Mouse (Mus musculus) stomach, postnatal 0 days (tissue): ENCODE measurements around the gene Rab12. TPM values are rescaled to one million over a fixed set of nuclear protein-coding genes. Genes with fewer than 3 reads are reported as not detected.
A peak's percentile ranks its signal among the peaks of the same experiment; 100 is the strongest.

Experiments
- ATAC-seq: fragments of 200-750 bp; cut with Nextera tagmentation; 2 replicates; pipeline ENCODE4 v1.8.0; 2017; ENCODE audit not compliant: low FRiP score, low TSS enrichment
- DNase-seq: peaks from one replicate; pipeline ENCODE4 v3.0.0-alpha.2; 2016; ENCODE audit warnings: low spot score
- H3K27ac ChIP-seq: fragments of 300-500 bp; sonication (generic); replicated peaks from 2 replicates; pipeline ENCODE4 v1.5.1; 2014; ENCODE audit warnings: mild to moderate bottlenecking, control low read depth
- H3K27me3 ChIP-seq: fragments of 300-500 bp; sonication (generic); 2 replicates; pipeline ENCODE4 v1.6.1; 2014; ENCODE audit warnings: low read length; ENCODE audit not compliant: control insufficient read depth, insufficient read depth
- H3K36me3 ChIP-seq: fragments of 300-500 bp; sonication (generic); 2 replicates; pipeline ENCODE4 v1.6.1; 2014; ENCODE audit warnings: low read length, mixed read lengths; ENCODE audit not compliant: control insufficient read depth, insufficient read depth
- H3K4me1 ChIP-seq: fragments of 300-500 bp; sonication (generic); replicated peaks from 2 replicates; pipeline ENCODE4 v1.6.1; 2014; ENCODE audit warnings: antibody characterized with exemption; ENCODE audit not compliant: control insufficient read depth, insufficient read depth
- H3K4me2 ChIP-seq: fragments of 300-500 bp; sonication (generic); replicated peaks from 2 replicates; pipeline ENCODE4 v1.6.1; 2014; ENCODE audit warnings: low read depth, mild to moderate bottlenecking, control low read depth, moderate library complexity
- H3K4me3 ChIP-seq: fragments of 300-500 bp; sonication (generic); 2 replicates; pipeline ENCODE4 v1.5.1; 2014; ENCODE audit warnings: low read depth, low read length, control low read depth
- H3K9ac ChIP-seq: fragments of 300-500 bp; sonication (generic); 2 replicates; pipeline ENCODE4 v1.6.1; 2014; ENCODE audit warnings: mild to moderate bottlenecking, low read length, control low read depth, mixed read lengths
- H3K9me3 ChIP-seq: fragments of 300-500 bp; sonication (generic); 2 replicates; pipeline ENCODE4 v1.6.1; 2016; ENCODE audit warnings: low read length; ENCODE audit not compliant: control insufficient read depth
- CTCF ChIP-seq: IDR thresholded peaks from 2 replicates; pipeline ENCODE4 v1.5.1; 2016; ENCODE audit warnings: antibody characterized with exemption, low read depth, mild to moderate bottlenecking, moderate library complexity
- EP300 ChIP-seq: optimal IDR thresholded peaks from 2 replicates; pipeline ENCODE3; 2016; ENCODE audit warnings: antibody characterized with exemption
- WGBS: fragments of 180-500 bp; shearing (Covaris S2); extraction: QIAGEN DNeasy Blood & Tissue Kit; methylation state at CpG from one replicate; pipeline ENCODE4 v1.1.7; 2014; 5-methylcytosine and 5-hydroxymethylcytosine counted together
- polyA plus RNA-seq: library from polyadenylated mRNA; unstranded; fragments of >200 nt; fragmentation: Nextera tagmentation; extraction: Ambion mirVana; gene quantifications from 2 replicates; pipeline ENCODE4 v1.2.1, GENCODE M21; 2015

The Rab12 gene
- polyA plus RNA-seq, 1 experiment from 2014 or later = 24.5 TPM

DNA sequence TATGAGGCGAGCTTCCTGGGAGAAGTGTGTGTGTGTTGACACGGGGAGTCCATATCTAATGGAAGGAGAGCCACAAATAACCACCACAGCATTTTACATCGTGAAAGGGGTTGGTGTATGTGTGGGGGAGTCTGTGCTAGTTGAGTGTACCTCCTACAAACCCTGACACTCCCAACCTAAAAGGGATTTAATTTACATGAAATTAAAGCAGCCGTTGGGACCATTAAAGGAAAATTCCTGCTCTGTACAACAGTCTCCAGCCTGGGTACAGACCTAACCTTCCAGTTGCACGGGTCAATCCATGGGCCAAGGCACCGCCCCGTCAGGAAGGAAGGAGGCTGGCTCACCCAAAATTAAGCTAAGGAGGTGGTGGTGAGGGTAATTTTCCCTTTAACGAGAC, 49.5 kb downstream of the Rab12 start:
- Histone ChIP-seq H3K27me3 (no peaks in the 10 kb centered on the region), H3K36me3 (no peaks in the 10 kb centered on the region), H3K4me1 (no peaks in the 10 kb centered on the region), H3K27ac (no peak overlapping the region), H3K4me3 (no peak overlapping the region), H3K9me3 (no peaks in the 10 kb centered on the region), H3K9ac (no peak overlapping the region), H3K4me2 (no peak overlapping the region)
- TF ChIP-seq CTCF = no peak
- TF ChIP-seq EP300 = no peak
- DNase-seq (no peak), ATAC-seq (no peak)
- WGBS = 59% methylated on average over 8 of the region's 8 CpGs

DNA sequence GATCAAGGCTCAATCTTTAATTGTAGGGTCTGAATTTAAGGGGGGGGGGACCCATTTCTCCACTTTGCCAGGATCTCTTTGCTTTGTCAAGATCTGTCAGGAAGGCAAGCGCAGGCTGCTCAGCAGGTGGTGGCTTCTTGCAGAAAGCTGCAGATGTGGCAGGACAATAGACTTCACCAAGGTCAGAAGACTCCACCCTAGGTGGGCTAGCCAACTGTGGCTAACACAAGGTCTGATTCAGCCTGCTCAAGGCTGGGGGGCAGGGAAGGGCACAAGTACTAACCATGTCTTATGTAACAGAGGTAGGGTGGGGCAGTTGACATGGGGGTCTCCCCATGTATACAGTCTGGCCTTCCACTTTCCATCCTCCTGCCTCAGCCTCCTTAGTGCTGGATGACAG, 62.3 kb downstream of the Rab12 start:
- H3K4me3 ChIP-seq = no peak overlapping the region
- no peak for ATAC-seq
- no peaks in the 10 kb centered on the region for H3K4me1 ChIP-seq
- H3K27me3 ChIP-seq = no peaks in the 10 kb centered on the region
- no peak for DNase-seq
- no peaks in the 10 kb centered on the region for H3K36me3 ChIP-seq
- H3K4me2 ChIP-seq = no peak overlapping the region
- 88% methylated on average over 1 of the region's 1 CpGs for WGBS
- no peak overlapping the region for H3K27ac ChIP-seq
- H3K9ac ChIP-seq = no peak overlapping the region
- no peaks in the 10 kb centered on the region for H3K9me3 ChIP-seq
- no peak for TF ChIP-seq EP300
- no peak for TF ChIP-seq CTCF

- H3K4me2 ChIP-seq = peak overlapping the region; percentile 95
- H3K27ac ChIP-seq = no peak overlapping the region
- H3K27me3 ChIP-seq = no peaks in the 10 kb centered on the region
- H3K9me3 ChIP-seq = no peaks in the 10 kb centered on the region
- no peak overlapping the region for H3K9ac ChIP-seq
- ATAC-seq (no peak; the same call in 1 of the 2 replicates), DNase-seq (peak; percentile 88)
- H3K36me3 ChIP-seq = no peaks in the 10 kb centered on the region
- no peaks in the 10 kb centered on the region; the same call in 1 of the 2 replicates for H3K4me1 ChIP-seq
- TF ChIP-seq CTCF (peak; percentile 91), EP300 (no peak)
- WGBS = 2% methylated on average over 11 of the region's 11 CpGs
- no peak overlapping the region for H3K4me3 ChIP-seq
Observed at GRCm38 (mm10) chr17:66451143-66451542, 68.4 kb downstream of the Rab12 start.

GRCm38 (mm10) chr17:66450526-66451070, 68.9 kb downstream of the Rab12 start:
- Histone ChIP-seq H3K4me3 (peak overlapping the region; percentile 77), H3K9ac (peak overlapping the region; percentile 13; the same call in 1 of the 2 replicates), H3K36me3 (no peaks in the 10 kb centered on the region), H3K27ac (peak overlapping the region; percentile 78; the same call in 1 of the 2 replicates), H3K9me3 (no peaks in the 10 kb centered on the region), H3K27me3 (no peaks in the 10 kb centered on the region), H3K4me1 (no peaks in the 10 kb centered on the region; the same call in 1 of the 2 replicates), H3K4me2 (peak overlapping the region; percentile 95)
- no peak for ATAC-seq
- WGBS = 7% methylated on average over 18 of the region's 18 CpGs
- DNase-seq = no peak
- TF ChIP-seq EP300 (no peak), CTCF (no peak)

GRCm38 (mm10) chr17:66449460-66450341, 69.8 kb downstream of the Rab12 start, which contains the start of gene Mtcl1:
Mtcl1 (minus strand) TSS chr17:66449750.
- Histone ChIP-seq H3K9me3 (no peaks in the 10 kb centered on the region), H3K27me3 (no peaks in the 10 kb centered on the region), H3K4me2 (peak within 1 kb of the TSS; percentile 95), H3K4me1 (no peaks in the 10 kb centered on the region; the same call in 1 of the 2 replicates), H3K36me3 (no peaks in the 10 kb centered on the region), H3K4me3 (peak within 1 kb of the TSS; percentile 77), H3K27ac (peak within 1 kb of the TSS; percentile 78), H3K9ac (peak within 1 kb of the TSS; percentile 73)
- TF ChIP-seq CTCF = peak; percentile 23; the same call in 1 of the 2 replicates
- no peak for TF ChIP-seq EP300
- ATAC-seq (peak; percentile 76), DNase-seq (peak; percentile 61)
- WGBS = under 1% methylated on average over 60 of the region's 76 CpGs
